Comparison of ENCODE assay signal across 9 mouse cellular contexts in the genomic region with DNA sequence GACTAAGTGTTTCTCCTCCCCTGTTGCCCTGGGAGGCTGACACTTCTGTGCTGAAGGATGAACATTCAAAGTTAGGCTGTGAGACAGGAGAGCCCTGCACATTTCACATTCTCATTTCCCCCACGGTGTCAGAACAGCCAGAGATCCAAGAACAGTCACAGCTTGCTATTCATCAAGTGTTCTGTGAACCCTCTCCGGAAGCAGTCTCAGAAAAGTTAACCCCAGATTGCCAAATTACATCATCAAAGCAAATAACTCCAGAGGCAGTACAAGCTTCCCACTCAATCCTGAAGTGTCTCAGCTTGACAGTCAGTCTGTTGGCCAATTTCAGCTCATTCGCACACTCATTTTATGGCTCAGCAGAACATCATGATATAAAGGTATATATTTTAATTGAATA. TPM values are rescaled to one million over a fixed set of nuclear protein-coding genes. Genes with fewer than 3 reads are reported as not detected.
DNase-seq lines count a peak whose midpoint lies in the region; ATAC-seq and TF ChIP-seq lines count a peak whose summit lies in the region.
"Had no signal": no experiment of that assay in that cellular context is flagged by ENCODE, and none has a peak within 500 bp of the region (broad histone marks: within the 10 kb centered on the region; RNA-seq: fewer than 3 reads in every experiment).

No protein-coding gene starts in this region.

- intact Hi-C loops in heart, postnatal 36 days (cut with DNase I), result no loop called here

- no peak for TF ChIP-seq EP300 in stomach, postnatal 0 days (optimal IDR thresholded peaks at IDR 0.05)

- TF ChIP-seq CTCF in stomach, postnatal 0 days (IDR thresholded peaks at IDR 0.05; ENCODE audit: low read depth), result no peak

- H3K4me3 ChIP-seq in forebrain, embryonic 12.5 days (replicated peaks), result peak overlapping the region; percentile 43; the same call in 1 of the 2 replicates
- H3K4me3 ChIP-seq in stomach, postnatal 0 days (ENCODE audit: low read depth, low read length), result peak overlapping the region; percentile 40

- peak; percentile 34 for DNase-seq in kidney, adult 9 months
- no peak for DNase-seq in kidney, adult 11 months
- peak; percentile 15 to 47 for DNase-seq in heart, postnatal 36 days
- peak; percentile 24 to 48 for DNase-seq in layer of hippocampus, postnatal 36 days
- peak; percentile 41 for DNase-seq in lung, postnatal 36 days
- DNase-seq in stomach, postnatal 0 days (ENCODE audit: low spot score), result peak; percentile 15
- DNase-seq in urinary bladder, postnatal 14 days (ENCODE audit: low spot score), result no peak

- no peaks in the 10 kb centered on the region for H3K9me3 ChIP-seq in forebrain, embryonic 12.5 days
- H3K9me3 ChIP-seq in stomach, postnatal 0 days (ENCODE audit: control insufficient read depth, low read length), result no peaks in the 10 kb centered on the region

- peaks cover 5% of the 10 kb centered on the region; the same call in 1 of the 2 replicates for H3K4me1 ChIP-seq in forebrain, embryonic 12.5 days
- no peaks in the 10 kb centered on the region for H3K4me1 ChIP-seq in stomach, postnatal 0 days (replicated peaks; ENCODE audit: control insufficient read depth, insufficient read depth)

- H3K27ac ChIP-seq in forebrain, embryonic 12.5 days, result no peak overlapping the region
- no peak overlapping the region for H3K27ac ChIP-seq in stomach, postnatal 0 days (replicated peaks)

- WGBS in forebrain, embryonic 12.5 days, result 16% methylated on average over 3 of the region's 3 CpGs
- 3% methylated on average over 3 of the region's 3 CpGs for WGBS in stomach, postnatal 0 days

- no peaks in the 10 kb centered on the region for H3K36me3 ChIP-seq in forebrain, embryonic 12.5 days (replicated peaks)
- H3K36me3 ChIP-seq in stomach, postnatal 0 days (ENCODE audit: control insufficient read depth, insufficient read depth, low read length), result no peaks in the 10 kb centered on the region

- H3K27me3 ChIP-seq in forebrain, embryonic 12.5 days, result no peaks in the 10 kb centered on the region
- no peaks in the 10 kb centered on the region for H3K27me3 ChIP-seq in stomach, postnatal 0 days (ENCODE audit: control insufficient read depth, insufficient read depth, low read length)

- no peak overlapping the region for H3K9ac ChIP-seq in forebrain, embryonic 12.5 days
- no peak overlapping the region for H3K9ac ChIP-seq in stomach, postnatal 0 days (ENCODE audit: low read length)

- H3K4me2 ChIP-seq in forebrain, embryonic 12.5 days, result peak overlapping the region; percentile 68
- H3K4me2 ChIP-seq in stomach, postnatal 0 days (replicated peaks; ENCODE audit: low read depth), result peak overlapping the region; percentile 58

- peak; percentile 34 for ATAC-seq in forebrain, embryonic 12.5 days (ENCODE audit: low FRiP score)
- peak; percentile 71; the same call in 1 of the 2 replicates for ATAC-seq in stomach, postnatal 0 days (ENCODE audit: low FRiP score, low TSS enrichment)

RNA-seq across cellular contexts. Expression of gene Abca8b, which starts 0.6 kb away (rescaled TPM):
- polyA plus RNA-seq in forebrain, embryonic 12.5 days (2016; fragmentation: Nextera tagmentation; extraction: Ambion mirVana), result 0.63 and 0.73 TPM in 2 replicates
- 1 to 10 TPM; 8.0 to 8.4 TPM for total RNA-seq in heart, postnatal 36 days (2021)
- total RNA-seq in layer of hippocampus, postnatal 36 days (2021), result 10 to 100 TPM; 10.2 to 10.6 TPM
- 0.88 and 1.0 TPM in 2 replicates for polyA plus RNA-seq in stomach, postnatal 0 days (2015; fragmentation: Nextera tagmentation; extraction: Ambion mirVana)
- total RNA-seq: MEL had no signal

Comparison
In these comparisons a context has a peak if more than half of its experiments do, and no peak if none do; other contexts are left out.
1. DNase-seq: peak in kidney, adult 9 months (single experiment), heart, postnatal 36 days (2 of 2), layer of hippocampus, postnatal 36 days (2 of 2), lung, postnatal 36 days (single experiment) and stomach, postnatal 0 days (single experiment); none in kidney, adult 11 months (single experiment) and urinary bladder, postnatal 14 days (single experiment).